Mouse (Mus musculus): ENCODE measurements around the gene Olfr224.
"Not testable (repeated sequence)": the region's sequence is repeated elsewhere in the genome, so short reads cannot be mapped to it uniquely, and the experiment has no call there.

GRCm38 (mm10) chr11:58518916-58519315, 51.4 kb downstream of the Olfr224 start:
- TF ChIP-seq CTCF (IDR thresholded peaks at IDR 0.05; ENCODE audit: extremely low read depth, insufficient read depth, insufficient read length, insufficient replicate concordance); POLR2A (IDR thresholded peaks at IDR 0.05; ENCODE audit: low read depth, low read length): not testable (repeated sequence)
